Mouse (Mus musculus): ENCODE data around the gene Wdr91.

DNA sequence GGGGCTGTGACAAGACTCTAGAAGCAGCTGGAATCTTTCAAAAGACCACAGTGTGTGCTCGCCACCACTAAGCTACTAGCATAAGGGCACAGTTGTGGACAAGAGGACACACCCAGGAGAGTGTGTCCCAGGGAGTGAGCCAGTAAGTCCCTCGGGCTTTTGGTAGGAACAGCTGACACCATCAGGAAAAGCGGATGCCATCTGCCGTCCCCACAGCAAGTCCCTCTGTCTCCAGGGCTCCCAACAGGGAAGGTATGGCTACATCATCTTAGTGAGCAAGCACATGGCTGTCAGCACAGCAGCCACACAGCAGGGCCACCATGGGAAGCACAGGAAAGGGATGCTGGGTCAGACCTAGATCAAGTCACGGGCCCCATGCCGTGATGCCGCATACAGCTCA is 15.1 kb downstream of the Wdr91 start:
- TF ChIP-seq CTCF (conservative IDR thresholded peaks at IDR 0.05; ENCODE audit: insufficient read depth, insufficient read length, low read depth, low read length) (no peak), POLR2A (IDR thresholded peaks at IDR 0.05; ENCODE audit: low read depth, low read length) (no peak)

All from kidney, adult 2 months (tissue).